Mouse (Mus musculus): Measurements from ENCODE around the gene Lefty2.

- TF ChIP-seq UBTF (IDR thresholded peaks at IDR 0.05; ENCODE audit: borderline replicate concordance, insufficient read depth, low read depth, low read length) (no peak), CTCF (IDR thresholded peaks at IDR 0.05 in 2 of 3, conservative IDR thresholded peaks at IDR 0.05 in 1 of 3; ENCODE audit: control insufficient read depth in 1 of 3, insufficient read depth in 1 of 3, low read depth in 2 of 3, low read length in 3 of 3, poor library complexity in 1 of 3, severe bottlenecking in 1 of 3) (no peak), MYC (IDR thresholded peaks at IDR 0.05; ENCODE audit: low read depth, low read length) (no peak), ZC3H11A (IDR thresholded peaks at IDR 0.05; ENCODE audit: low read depth, low read length) (no peak), POLR2A (IDR thresholded peaks at IDR 0.05; ENCODE audit: control insufficient read depth in 1 of 2, insufficient read depth in 1 of 2, low read depth in 1 of 2, low read length in 2 of 2, poor library complexity in 1 of 2) (no peak), TAL1 (IDR thresholded peaks at IDR 0.05; ENCODE audit: low read length) (no peak), MAX (IDR thresholded peaks at IDR 0.05; ENCODE audit: low read length) (no peak), EP300 (IDR thresholded peaks at IDR 0.05; ENCODE audit: low read depth in 1 of 2, low read length in 2 of 2) (no peak), TCF12 (IDR thresholded peaks at IDR 0.05; ENCODE audit: low read depth, low read length) (no peak)
Measured at GRCm38 (mm10) chr1:180913797-180914196, 20.9 kb downstream of the Lefty2 start.

Data from MEL (cell line).